Mouse (Mus musculus) stomach, postnatal 0 days (tissue): ENCODE data around the gene Tlr8.

ENCODE experiments used
- CTCF ChIP-seq: IDR thresholded peaks from 2 replicates; pipeline ENCODE4 v1.5.1; 2016; ENCODE audit warnings: antibody characterized with exemption, low read depth, mild to moderate bottlenecking, moderate library complexity
- EP300 ChIP-seq: optimal IDR thresholded peaks from 2 replicates; pipeline ENCODE3; 2016; ENCODE audit warnings: antibody characterized with exemption

- no peak for TF ChIP-seq CTCF
- TF ChIP-seq EP300: no peak
Measured at GRCm38 (mm10) chrX:167227138-167227537, 37.0 kb downstream of the Tlr8 start.
